Mouse (Mus musculus) midbrain, embryonic 15.5 days (tissue): ENCODE measurements at regions not wholly inside any gene's neighbourhood (a gene's known extent, or its start where the extent isn't known, plus 50 kb on each side); places are given as distances from the start of the nearest gene placed in this dataset.
A peak's percentile ranks its signal among the peaks of the same experiment; 100 is the strongest.

Experiments
- ATAC-seq: fragments of 200-750 bp; cut with Nextera tagmentation; replicated peaks from 2 replicates; pipeline ENCODE4 v1.8.0; 2017; ENCODE audit warnings: moderate TSS enrichment
- H3K27ac ChIP-seq: fragments of 300-500 bp; sonication (generic); 2 replicates; pipeline ENCODE4 v1.5.1; 2015; ENCODE audit warnings: mild to moderate bottlenecking, inconsistent platforms
- H3K27me3 ChIP-seq: fragments of 300-500 bp; sonication (generic); replicated peaks from 2 replicates; pipeline ENCODE4 v1.6.1; 2015; ENCODE audit warnings: inconsistent platforms
- H3K36me3 ChIP-seq: fragments of 300-500 bp; sonication (generic); replicated peaks from 2 replicates; pipeline ENCODE4 v1.6.1; 2015; ENCODE audit warnings: inconsistent platforms
- H3K4me1 ChIP-seq: fragments of 300-500 bp; sonication (generic); 2 replicates; pipeline ENCODE4 v1.6.1; 2015; ENCODE audit warnings: inconsistent platforms
- H3K4me2 ChIP-seq: fragments of 300-500 bp; sonication (generic); 2 replicates; pipeline ENCODE4 v1.6.1; 2015; ENCODE audit warnings: inconsistent platforms, mild to moderate bottlenecking, moderate library complexity
- H3K4me3 ChIP-seq: fragments of 300-500 bp; sonication (generic); 2 replicates; pipeline ENCODE4 v1.5.1; 2015; ENCODE audit warnings: mild to moderate bottlenecking, inconsistent platforms
- H3K9ac ChIP-seq: fragments of 300-500 bp; sonication (generic); 2 replicates; pipeline ENCODE4 v1.6.1; 2015; ENCODE audit warnings: mild to moderate bottlenecking, inconsistent platforms
- H3K9me3 ChIP-seq: fragments of 300-500 bp; sonication (generic); 2 replicates; pipeline ENCODE4 v1.6.1; 2016; ENCODE audit warnings: inconsistent platforms
- WGBS: fragments of 180-500 bp; shearing (Covaris S2); methylation state at CpG from one replicate; pipeline ENCODE4 v1.1.7; 2015; ENCODE audit warnings: mixed read lengths; 5-methylcytosine and 5-hydroxymethylcytosine counted together

DNA sequence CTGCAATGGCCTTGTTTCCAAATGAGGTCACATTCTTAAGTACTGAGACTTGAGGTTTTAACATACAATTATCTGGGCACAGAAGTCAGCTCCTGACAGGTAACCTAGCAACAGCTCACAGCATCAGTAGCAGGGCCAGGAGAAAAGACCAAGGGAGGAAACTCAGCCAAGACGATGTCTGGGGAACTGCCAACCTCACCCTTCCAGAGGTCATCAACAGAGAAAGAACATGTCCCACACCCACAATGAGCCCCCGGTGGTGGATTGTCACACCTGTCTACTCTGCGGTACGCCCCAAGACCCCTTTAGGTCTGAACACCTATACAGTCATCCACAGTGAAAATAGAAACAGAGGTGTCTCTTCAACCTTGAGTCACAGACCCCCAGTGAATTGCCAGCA is 140.0 kb downstream of the Tmem17 start:
- ATAC-seq: peak; percentile 54
- H3K27ac ChIP-seq: no peak overlapping the region
- WGBS: 77% methylated on average over 4 of the region's 4 CpGs

DNA sequence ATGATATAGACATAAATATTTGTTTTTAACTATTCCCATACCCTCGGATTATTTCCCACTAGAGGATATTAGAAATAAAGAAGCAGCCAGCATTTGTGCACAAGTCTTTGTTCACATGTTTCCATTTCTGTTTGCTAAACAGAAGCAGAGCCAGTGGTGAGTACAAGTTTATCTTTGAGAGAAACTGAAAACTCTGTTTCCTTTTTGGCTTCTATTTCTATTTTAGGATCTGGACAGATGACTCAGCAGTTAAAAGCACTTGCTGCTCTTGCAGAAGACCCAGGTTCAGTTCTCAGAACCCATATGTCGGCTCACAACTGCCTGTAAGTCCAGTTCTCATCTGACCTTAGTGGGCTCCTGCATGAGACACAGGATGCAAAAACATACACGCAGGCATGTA is 141.0 kb downstream of the Tmem17 start:
- Histone ChIP-seq H3K27ac (no peak overlapping the region), H3K4me3 (no peak overlapping the region), H3K9me3 (no peaks in the 10 kb centered on the region), H3K27me3 (no peaks in the 10 kb centered on the region), H3K4me1 (no peaks in the 10 kb centered on the region), H3K9ac (no peak overlapping the region), H3K4me2 (no peak overlapping the region), H3K36me3 (no peaks in the 10 kb centered on the region)
- no peak for ATAC-seq
- 76% methylated on average over 3 of the region's 3 CpGs for WGBS

More for the DNA sequence above, 140.0 kb downstream of the Tmem17 start:
- no peaks in the 10 kb centered on the region for H3K9me3 ChIP-seq
- no peak overlapping the region for H3K9ac ChIP-seq
- H3K36me3 ChIP-seq: no peaks in the 10 kb centered on the region
- H3K27me3 ChIP-seq: no peaks in the 10 kb centered on the region
- no peaks in the 10 kb centered on the region for H3K4me1 ChIP-seq
- no peak overlapping the region for H3K4me3 ChIP-seq
- no peak overlapping the region for H3K4me2 ChIP-seq

DNA sequence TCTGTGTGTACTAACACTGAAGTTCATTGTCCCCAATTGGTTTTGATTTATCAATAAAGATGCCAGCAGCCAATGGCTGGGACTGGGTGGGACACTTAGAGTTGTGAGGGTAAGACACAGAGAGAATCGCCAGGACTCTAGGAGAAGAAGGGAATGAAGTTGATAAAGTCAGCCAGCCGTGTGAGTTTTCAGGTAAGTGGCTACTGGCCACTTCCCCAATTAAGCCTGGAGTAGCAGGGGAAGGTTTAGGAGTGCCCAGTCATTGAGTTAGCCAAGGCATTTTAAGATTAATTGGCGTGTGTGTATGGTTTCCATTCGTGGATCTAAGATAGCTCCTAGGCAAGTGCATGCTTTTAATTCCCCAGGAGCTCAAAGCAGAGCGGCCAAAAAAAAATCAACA is 141.5 kb downstream of the Tmem17 start:
- H3K27ac ChIP-seq: no peak overlapping the region
- no peak overlapping the region for H3K4me2 ChIP-seq
- H3K4me1 ChIP-seq: no peaks in the 10 kb centered on the region
- no peak overlapping the region for H3K9ac ChIP-seq
- 82% methylated on average over 5 of the region's 5 CpGs for WGBS
- H3K9me3 ChIP-seq: no peaks in the 10 kb centered on the region
- H3K36me3 ChIP-seq: no peaks in the 10 kb centered on the region
- H3K4me3 ChIP-seq: no peak overlapping the region
- no peaks in the 10 kb centered on the region for H3K27me3 ChIP-seq
- ATAC-seq: no peak

DNA sequence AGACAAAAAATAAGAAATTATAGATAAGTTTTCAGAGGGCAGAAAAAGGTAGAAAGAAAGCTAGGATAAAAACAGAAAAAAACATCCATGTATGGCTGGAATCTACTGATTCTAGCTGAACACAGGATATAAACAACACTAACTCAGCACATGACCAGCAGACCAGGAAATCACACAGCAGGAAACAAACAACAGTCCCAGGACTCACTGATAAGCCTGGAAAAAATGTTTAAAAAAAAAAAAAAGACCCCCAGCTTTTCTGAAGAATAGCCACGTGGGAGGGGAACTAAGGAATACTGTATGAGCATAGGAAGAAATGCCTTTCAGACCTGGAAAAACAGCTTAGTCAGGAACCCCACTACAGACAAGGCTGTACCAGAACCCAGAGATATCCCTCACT is 145.7 kb downstream of the Tmem17 start:
- Histone ChIP-seq H3K27me3 (no peaks in the 10 kb centered on the region), H3K27ac (no peak overlapping the region), H3K4me1 (peaks cover 9% of the 10 kb centered on the region), H3K4me3 (no peak overlapping the region), H3K36me3 (no peaks in the 10 kb centered on the region), H3K9ac (no peak overlapping the region), H3K9me3 (no peaks in the 10 kb centered on the region), H3K4me2 (no peak overlapping the region)
- WGBS: 50% methylated on average over 1 of the region's 1 CpGs
- no peak for ATAC-seq

DNA sequence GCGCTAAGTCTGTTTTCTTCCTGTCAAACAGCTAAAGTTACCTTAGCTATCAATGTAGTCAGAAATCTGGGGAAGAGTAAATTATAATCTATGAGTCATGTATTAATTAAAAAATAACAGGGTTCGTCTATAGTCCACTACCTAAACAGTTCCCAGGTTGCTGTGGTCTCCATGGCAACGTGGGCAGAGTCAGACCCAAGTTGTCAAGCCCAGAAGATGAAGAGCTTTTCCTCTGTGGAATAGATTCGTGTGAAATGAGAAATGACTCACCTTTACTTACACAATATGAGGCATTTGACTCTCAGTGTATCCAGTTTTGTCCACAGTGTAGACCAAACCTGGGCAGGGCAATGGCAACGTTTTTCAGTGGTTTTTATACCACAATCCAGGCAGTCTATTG is 149.2 kb downstream of the Tmem17 start:
- no peak overlapping the region for H3K9ac ChIP-seq

DNA sequence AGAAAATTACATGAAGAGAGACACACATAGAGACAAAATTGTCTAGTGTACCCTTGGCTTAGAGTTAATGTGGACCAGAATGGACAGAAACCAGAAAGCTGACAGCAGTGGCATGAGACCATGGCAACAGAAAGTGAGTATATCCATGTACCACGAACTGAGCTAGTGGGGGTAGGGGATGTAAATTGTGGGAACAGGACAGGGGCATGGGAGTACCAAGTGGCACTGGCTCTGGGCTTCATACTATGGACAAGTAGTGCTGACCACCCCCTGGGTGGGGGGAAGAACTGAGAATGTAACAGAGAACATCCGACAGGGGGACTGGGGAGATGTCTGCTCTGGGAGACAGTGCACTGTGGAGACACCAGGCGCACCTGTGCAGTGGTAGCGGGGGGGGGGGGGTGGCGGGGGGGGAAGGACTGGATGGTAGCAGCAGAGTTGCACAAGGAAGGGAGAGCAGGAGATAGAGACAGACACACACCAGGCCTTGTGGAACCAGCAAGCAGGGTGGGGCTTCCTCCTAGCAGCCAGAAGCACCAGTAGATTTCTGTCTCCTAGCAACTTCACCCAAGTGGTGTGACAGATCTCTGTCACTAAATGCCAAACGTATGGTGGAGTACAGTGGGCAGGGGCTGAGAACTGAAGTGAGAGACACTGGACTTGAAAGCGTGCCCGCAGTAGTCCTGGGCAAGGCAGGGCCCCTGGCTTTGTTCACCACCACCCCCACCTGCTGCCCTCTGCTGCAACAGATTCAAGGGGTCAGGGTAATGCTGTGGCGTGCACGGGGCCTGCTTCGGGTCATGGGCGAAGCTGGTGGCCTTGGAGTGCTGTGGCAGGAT is 150.0 kb downstream of the Tmem17 start:
- Histone ChIP-seq H3K4me1 (peaks cover 9% of the 10 kb centered on the region), H3K9ac (no peak overlapping the region), H3K27ac (no peak overlapping the region), H3K4me2 (no peak overlapping the region), H3K27me3 (no peaks in the 10 kb centered on the region), H3K4me3 (no peak overlapping the region), H3K36me3 (no peaks in the 10 kb centered on the region), H3K9me3 (no peaks in the 10 kb centered on the region)
- ATAC-seq: peak; percentile 69
- WGBS: 51% methylated on average over 10 of the region's 12 CpGs

More for the DNA sequence above, 149.2 kb downstream of the Tmem17 start:
- Histone ChIP-seq H3K4me2 (no peak overlapping the region), H3K27me3 (no peaks in the 10 kb centered on the region), H3K4me3 (no peak overlapping the region), H3K36me3 (no peaks in the 10 kb centered on the region), H3K4me1 (peaks cover 9% of the 10 kb centered on the region), H3K9me3 (no peaks in the 10 kb centered on the region), H3K27ac (no peak overlapping the region)
- 52% methylated on average over 5 of the region's 5 CpGs for WGBS
- peak; percentile 67; the same call in 1 of the 2 replicates for ATAC-seq

DNA sequence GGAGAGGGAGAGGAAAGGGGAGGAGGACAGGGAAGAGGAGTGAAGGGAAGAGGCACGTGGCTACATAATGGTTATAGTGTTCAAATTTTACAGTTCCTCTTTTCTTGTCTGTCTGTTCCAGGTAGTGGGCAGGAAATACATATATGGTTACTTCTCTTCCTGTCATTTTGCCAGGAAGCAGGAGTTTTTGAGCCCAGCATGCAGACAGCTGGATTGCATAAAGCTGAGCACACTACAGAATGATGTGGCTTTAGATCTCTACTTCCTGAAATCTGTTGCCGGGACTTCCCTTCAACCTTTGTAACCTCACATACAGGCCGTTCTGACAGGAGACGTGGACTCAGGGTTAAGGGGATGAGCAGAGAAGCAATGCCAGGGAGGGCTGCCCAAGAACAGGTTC is 154.1 kb downstream of the Tmem17 start:
- Histone ChIP-seq H3K36me3 (no peaks in the 10 kb centered on the region), H3K4me3 (no peak overlapping the region), H3K27ac (no peak overlapping the region), H3K9me3 (no peaks in the 10 kb centered on the region), H3K27me3 (no peaks in the 10 kb centered on the region), H3K4me1 (peaks cover 9% of the 10 kb centered on the region), H3K4me2 (no peak overlapping the region), H3K9ac (no peak overlapping the region)
- 57% methylated on average over 4 of the region's 4 CpGs for WGBS
- no peak for ATAC-seq

DNA sequence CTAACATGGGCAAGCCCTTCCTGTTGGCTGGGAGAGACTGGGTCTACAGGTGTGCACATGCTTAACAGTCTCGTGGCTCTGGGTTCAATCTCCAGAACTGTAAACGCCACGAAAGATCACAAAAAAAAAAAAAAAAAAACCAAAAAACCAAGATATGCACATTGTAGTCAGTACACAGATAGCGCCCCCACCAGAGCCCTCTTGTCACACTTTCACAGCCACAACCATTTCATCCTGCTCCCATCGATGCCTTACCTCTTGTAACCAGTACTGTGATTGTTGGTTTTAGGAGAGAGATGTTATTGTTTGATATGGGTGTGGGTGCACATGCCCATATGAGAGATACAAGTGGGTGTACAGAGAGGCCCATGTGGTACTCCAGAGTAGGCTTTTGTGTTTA is 154.5 kb downstream of the Tmem17 start:
- Histone ChIP-seq H3K4me1 (peaks cover 6% of the 10 kb centered on the region), H3K27ac (no peak overlapping the region), H3K4me2 (no peak overlapping the region), H3K27me3 (no peaks in the 10 kb centered on the region), H3K36me3 (no peaks in the 10 kb centered on the region), H3K4me3 (no peak overlapping the region), H3K9ac (no peak overlapping the region), H3K9me3 (no peaks in the 10 kb centered on the region)
- no peak for ATAC-seq
- WGBS: 91% methylated on average over 5 of the region's 5 CpGs

DNA sequence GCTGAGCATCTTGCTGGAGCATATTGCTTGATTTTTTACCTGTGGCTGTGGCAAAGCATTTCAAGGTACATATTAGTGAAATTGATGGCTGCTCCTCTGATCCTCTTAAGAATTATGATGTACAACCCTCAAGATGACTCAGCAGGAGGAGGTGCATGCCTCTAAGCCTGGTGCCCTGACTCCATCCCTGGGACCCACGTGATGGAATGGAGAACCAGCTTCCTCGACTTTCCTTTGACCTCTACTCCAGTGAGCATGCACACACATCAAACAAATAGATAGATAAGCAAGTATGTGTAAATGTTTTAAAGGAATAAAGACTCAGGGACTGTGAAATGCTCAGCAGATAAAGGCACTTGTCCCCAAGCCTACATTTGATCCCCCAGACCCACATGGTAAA is 156.3 kb downstream of the Tmem17 start:
- no peak for ATAC-seq
- Histone ChIP-seq H3K9me3 (no peaks in the 10 kb centered on the region), H3K9ac (no peak overlapping the region), H3K36me3 (no peaks in the 10 kb centered on the region), H3K4me3 (no peak overlapping the region), H3K27me3 (no peaks in the 10 kb centered on the region), H3K4me2 (no peak overlapping the region), H3K4me1 (peaks cover 9% of the 10 kb centered on the region), H3K27ac (no peak overlapping the region)
- WGBS: 67% methylated on average over 2 of the region's 2 CpGs

DNA sequence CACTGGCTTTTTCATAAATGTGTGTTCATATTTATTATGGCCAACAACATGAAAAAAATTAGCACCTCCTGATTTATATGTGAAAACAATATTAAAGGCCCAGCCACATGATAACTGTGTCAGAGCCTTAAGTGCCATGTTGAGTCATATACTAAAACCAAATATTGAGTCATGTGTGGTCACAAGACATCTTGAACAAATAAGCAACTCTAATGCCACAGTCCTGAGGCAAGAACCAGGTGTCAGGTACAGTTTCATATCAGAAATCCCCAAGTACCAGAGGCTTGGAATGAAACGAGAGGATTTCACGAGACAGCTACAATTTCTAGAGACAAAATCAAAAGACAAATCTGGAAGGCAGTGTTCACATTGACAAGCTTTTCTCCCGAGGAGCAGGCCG is 157.4 kb downstream of the Tmem17 start:
- WGBS: 75% methylated on average over 4 of the region's 4 CpGs

DNA sequence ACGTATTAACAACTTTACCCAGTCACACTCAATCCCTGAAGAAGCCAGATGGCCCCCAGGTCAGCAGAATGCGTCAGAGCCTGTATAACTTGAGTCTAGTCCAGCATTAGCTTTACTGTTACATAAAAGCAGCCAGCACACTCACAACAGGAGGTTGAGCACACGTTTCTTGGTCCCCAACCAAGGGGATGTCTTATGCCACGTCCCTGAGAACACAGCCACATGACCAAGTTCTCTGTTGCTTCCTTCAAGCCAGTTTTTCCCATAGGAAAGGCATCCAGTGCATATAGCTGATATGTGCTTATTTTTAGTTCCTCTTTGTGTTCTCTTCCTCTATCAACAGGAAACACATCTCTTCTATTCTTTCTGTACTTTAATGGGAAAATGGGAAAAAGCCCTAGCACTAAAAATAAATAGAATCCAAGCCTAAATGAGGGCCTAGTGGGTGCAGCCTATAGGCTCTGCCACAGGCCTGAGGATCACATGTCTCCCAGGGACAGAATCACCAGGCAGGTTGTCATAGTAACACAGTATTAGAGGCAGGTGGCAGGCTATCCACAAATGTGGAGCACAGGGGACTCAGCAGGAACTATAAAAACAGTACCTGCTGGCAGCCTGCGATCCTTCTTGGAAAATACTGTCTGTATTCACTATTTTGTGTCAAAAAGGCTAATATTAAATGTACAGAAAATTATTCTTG is 160.1 kb downstream of the Tmem17 start:
- Histone ChIP-seq H3K9me3 (no peaks in the 10 kb centered on the region), H3K27ac (peak overlapping the region; percentile 76), H3K4me2 (no peak overlapping the region), H3K4me3 (no peak overlapping the region), H3K36me3 (no peaks in the 10 kb centered on the region), H3K9ac (no peak overlapping the region), H3K27me3 (no peaks in the 10 kb centered on the region), H3K4me1 (peaks cover 9% of the 10 kb centered on the region)
- peak; percentile 99 for ATAC-seq
- WGBS: 23% methylated on average over 5 of the region's 5 CpGs

More for the DNA sequence above, 157.4 kb downstream of the Tmem17 start:
- no peak overlapping the region for H3K4me3 ChIP-seq
- H3K9ac ChIP-seq: no peak overlapping the region
- no peaks in the 10 kb centered on the region for H3K36me3 ChIP-seq
- no peak overlapping the region for H3K4me2 ChIP-seq
- no peak for ATAC-seq
- peaks cover 9% of the 10 kb centered on the region for H3K4me1 ChIP-seq
- H3K9me3 ChIP-seq: no peaks in the 10 kb centered on the region
- H3K27me3 ChIP-seq: no peaks in the 10 kb centered on the region
- H3K27ac ChIP-seq: no peak overlapping the region

DNA sequence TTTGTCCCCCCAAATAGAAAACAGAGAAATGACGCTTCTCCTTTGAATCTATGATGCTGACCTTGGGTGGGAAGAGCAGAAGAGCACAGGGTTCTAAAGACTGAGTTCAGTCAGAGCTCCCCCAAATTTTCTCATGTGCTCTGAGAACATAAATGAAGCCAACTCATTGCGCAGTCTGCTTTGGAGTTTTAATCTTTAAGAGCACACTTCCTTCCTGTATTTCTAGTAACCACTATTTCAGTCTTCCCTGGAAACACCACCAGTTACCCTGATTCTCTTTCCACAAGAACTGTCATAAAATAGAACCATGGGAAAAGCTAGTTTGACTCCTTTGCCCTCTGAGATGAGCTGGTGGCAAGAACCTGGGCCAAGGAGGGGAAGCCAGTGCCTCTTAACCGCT is 163.2 kb downstream of the Tmem17 start:
- Histone ChIP-seq H3K36me3 (no peaks in the 10 kb centered on the region), H3K4me1 (peaks cover 9% of the 10 kb centered on the region), H3K27me3 (no peaks in the 10 kb centered on the region), H3K4me3 (no peak overlapping the region), H3K9ac (no peak overlapping the region), H3K4me2 (no peak overlapping the region), H3K9me3 (no peaks in the 10 kb centered on the region), H3K27ac (no peak overlapping the region)
- 84% methylated on average over 3 of the region's 3 CpGs for WGBS
- no peak for ATAC-seq

DNA sequence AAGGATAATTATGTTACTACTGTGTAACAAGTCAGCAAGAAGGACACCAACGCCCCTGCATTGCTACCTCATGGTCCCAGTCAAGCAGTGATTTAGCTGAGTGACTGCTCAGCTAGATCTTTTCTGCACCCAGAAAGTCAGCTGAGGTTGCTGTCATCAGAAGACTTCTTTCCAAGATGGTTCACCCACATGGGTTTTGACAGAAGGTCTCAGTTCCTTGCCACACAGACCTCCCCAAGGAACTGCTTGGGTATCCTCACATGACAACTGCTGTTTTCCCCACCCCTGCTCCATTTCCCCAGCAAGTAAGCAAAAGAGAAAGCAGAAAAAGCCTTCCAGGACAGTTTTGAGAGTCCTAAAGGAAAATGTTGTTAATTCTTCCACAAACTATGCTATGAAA is 163.9 kb downstream of the Tmem17 start:
- no peaks in the 10 kb centered on the region for H3K36me3 ChIP-seq
- no peaks in the 10 kb centered on the region for H3K9me3 ChIP-seq
- H3K4me2 ChIP-seq: no peak overlapping the region
- H3K4me3 ChIP-seq: no peak overlapping the region
- H3K27me3 ChIP-seq: no peaks in the 10 kb centered on the region
- WGBS: 92% methylated on average over 1 of the region's 1 CpGs
- H3K4me1 ChIP-seq: peaks cover 9% of the 10 kb centered on the region
- no peak for ATAC-seq
- no peak overlapping the region for H3K27ac ChIP-seq
- no peak overlapping the region for H3K9ac ChIP-seq
